Mouse (Mus musculus): ENCODE measurements at regions not wholly inside any gene's neighbourhood (a gene's known extent, or its start where the extent isn't known, plus 50 kb on each side); places are given as distances from the start of the nearest gene placed in this dataset.

DNA sequence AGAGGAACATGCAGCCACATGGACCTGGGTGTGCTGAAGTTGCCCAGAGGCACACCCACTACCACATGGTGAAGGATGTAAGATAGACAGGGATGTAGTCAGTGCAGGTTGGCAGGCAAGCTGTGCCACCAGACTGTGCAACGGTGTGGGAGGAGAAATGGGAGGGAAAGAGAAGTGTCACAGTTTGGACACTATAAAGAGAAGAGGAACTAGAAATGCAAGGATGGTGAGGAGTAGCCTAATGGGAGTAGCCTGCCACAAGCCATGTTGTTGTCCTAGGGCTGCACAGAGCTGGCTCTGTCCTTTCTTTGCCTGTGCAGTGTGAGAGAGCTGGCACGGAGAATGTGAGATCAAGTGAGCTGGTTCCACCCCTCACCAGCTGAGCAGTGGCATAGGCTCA lies 185.3 kb upstream of the Gjb5 start:
- Histone ChIP-seq H3K4me3 (replicated peaks) (no peak overlapping the region), H3K27me3 (no peaks in the 10 kb centered on the region), H3K4me1 (no peaks in the 10 kb centered on the region), H3K36me3 (no peaks in the 10 kb centered on the region), H3K27ac (no peak overlapping the region), H3K9ac (no peak overlapping the region), H3K9me3 (replicated peaks) (no peaks in the 10 kb centered on the region), H3K4me2 (no peak overlapping the region)
- WGBS = 84% methylated on average over 2 of the region's 2 CpGs
- ATAC-seq (replicated peaks; ENCODE audit: low FRiP score) = no peak

DNA sequence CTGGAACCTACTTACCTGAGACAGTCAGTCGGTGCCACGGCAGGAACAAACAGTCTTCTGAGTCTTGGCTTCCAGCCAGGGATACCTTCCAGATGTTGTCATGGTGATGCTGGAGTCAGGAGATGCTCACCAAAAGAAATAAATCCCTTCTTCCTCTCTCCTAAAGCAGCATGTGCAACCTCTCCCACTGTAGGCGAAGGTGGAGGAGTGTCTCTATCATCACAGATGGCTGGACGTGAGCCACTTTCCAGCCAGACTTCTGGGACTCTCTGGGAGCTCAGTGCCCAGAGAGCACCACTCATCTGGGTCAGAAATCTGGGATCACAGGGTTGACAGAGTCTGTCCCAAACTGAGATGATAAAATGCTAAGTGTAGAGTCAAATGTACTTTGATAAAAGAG lies 184.8 kb upstream of the Gjb5 start:
- H3K4me2 ChIP-seq = no peak overlapping the region
- H3K36me3 ChIP-seq = no peaks in the 10 kb centered on the region
- no peaks in the 10 kb centered on the region for H3K4me1 ChIP-seq
- no peaks in the 10 kb centered on the region for H3K9me3 ChIP-seq (replicated peaks)
- no peak overlapping the region for H3K4me3 ChIP-seq (replicated peaks)
- H3K27ac ChIP-seq = no peak overlapping the region
- no peak overlapping the region for H3K9ac ChIP-seq
- H3K27me3 ChIP-seq = no peaks in the 10 kb centered on the region
- WGBS = 59% methylated on average over 4 of the region's 4 CpGs
- ATAC-seq (replicated peaks; ENCODE audit: low FRiP score) = no peak

DNA sequence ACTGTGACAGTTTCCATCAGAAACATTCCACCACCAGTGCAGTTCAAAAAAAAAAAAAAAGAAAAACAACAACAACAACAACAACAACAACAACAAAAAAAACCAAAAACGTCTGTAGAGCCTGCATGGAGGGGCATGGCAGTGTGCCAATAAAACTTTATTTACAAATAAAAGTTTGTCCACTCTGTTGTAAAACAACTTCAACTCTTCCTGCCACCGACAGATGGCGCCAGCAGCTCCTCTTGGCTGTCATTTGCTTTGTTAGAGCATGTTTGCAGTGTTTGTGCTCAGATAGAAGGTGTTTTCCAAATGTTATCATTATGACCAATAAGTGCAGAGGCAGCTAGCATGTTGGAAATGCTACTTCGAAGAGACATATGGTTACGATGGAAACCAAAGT lies 179.0 kb upstream of the Gjb5 start:
- no peak overlapping the region for H3K4me3 ChIP-seq (replicated peaks)
- no peak overlapping the region for H3K27ac ChIP-seq
- no peaks in the 10 kb centered on the region for H3K4me1 ChIP-seq
- ATAC-seq (replicated peaks; ENCODE audit: low FRiP score) = no peak
- no peaks in the 10 kb centered on the region for H3K9me3 ChIP-seq (replicated peaks)
- no peak overlapping the region for H3K4me2 ChIP-seq
- WGBS = 53% methylated on average over 5 of the region's 5 CpGs
- no peaks in the 10 kb centered on the region for H3K36me3 ChIP-seq
- no peak overlapping the region for H3K9ac ChIP-seq
- no peaks in the 10 kb centered on the region for H3K27me3 ChIP-seq

DNA sequence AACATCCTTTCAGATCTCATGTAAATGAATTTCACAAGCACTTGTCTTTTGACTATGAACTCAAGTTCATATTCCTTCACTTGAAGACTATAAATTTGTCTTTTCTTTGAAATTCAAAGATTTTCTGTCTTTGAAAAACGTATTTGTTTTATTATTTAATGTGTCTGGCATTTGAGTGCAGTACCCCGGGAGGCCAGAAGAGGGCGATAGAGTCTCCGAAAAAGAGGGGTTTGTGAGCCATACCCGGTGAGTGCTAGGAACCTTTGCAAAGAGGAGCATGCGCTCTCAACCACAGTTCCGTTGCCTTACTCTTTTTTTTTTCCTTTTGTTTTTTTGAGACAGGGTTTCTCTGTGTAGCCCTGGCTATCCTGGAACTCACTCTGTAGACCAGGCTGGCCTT lies 177.6 kb upstream of the Gjb5 start:
- H3K4me3 ChIP-seq (replicated peaks) = no peak overlapping the region
- no peaks in the 10 kb centered on the region for H3K9me3 ChIP-seq (replicated peaks)
- no peak overlapping the region for H3K27ac ChIP-seq
- no peaks in the 10 kb centered on the region for H3K36me3 ChIP-seq
- no peaks in the 10 kb centered on the region for H3K4me1 ChIP-seq
- no peak overlapping the region for H3K4me2 ChIP-seq
- H3K9ac ChIP-seq = no peak overlapping the region
- 82% methylated on average over 7 of the region's 7 CpGs for WGBS
- no peaks in the 10 kb centered on the region for H3K27me3 ChIP-seq
- no peak for ATAC-seq (replicated peaks; ENCODE audit: low FRiP score)

DNA sequence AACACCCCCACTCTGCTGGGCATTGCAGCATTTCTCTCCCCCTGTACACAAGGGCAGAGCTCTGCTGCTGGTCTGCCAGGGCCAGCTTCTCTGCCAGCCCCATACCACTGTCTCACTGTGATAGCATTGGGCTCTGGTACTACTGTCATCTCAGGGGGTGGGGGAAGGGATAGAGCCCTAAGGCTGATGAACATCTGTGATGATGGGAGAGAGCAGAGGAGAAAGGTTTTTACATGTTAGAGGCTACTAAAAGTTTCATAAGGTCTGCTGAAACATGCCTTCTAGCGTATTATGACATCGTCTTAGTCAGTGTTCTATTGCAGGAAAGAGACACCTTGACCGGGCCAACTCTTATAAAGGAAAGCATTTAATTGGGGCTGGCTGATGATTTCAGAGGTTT lies 176.4 kb upstream of the Gjb5 start:
- no peak overlapping the region for H3K4me2 ChIP-seq
- no peaks in the 10 kb centered on the region for H3K27me3 ChIP-seq
- no peak overlapping the region for H3K27ac ChIP-seq
- H3K9me3 ChIP-seq (replicated peaks) = no peaks in the 10 kb centered on the region
- 92% methylated on average over 3 of the region's 3 CpGs for WGBS
- no peak overlapping the region for H3K4me3 ChIP-seq (replicated peaks)
- H3K9ac ChIP-seq = no peak overlapping the region
- ATAC-seq (replicated peaks; ENCODE audit: low FRiP score) = no peak
- no peaks in the 10 kb centered on the region for H3K4me1 ChIP-seq
- no peaks in the 10 kb centered on the region for H3K36me3 ChIP-seq

DNA sequence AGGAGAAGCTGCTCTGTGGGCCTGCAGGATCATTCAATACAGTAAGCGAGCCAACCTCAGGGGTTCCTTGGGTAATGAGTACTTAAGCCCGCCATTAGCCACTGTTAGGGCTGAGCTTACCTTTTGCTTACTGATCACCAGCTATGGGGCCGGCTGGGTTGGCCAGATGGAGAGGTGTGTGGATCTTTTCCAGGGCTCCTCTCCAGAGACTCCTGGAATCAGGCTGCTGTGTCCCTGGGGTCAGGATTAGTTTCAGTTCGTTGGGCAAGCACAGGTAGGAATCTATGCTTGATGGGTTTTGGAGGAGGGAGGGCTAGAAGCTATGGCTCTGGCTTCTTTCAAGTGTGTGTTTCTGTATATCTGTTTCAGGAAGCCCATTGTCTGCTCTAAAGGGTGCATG lies 175.7 kb upstream of the Gjb5 start:
- no peak for ATAC-seq (replicated peaks; ENCODE audit: low FRiP score)

DNA sequence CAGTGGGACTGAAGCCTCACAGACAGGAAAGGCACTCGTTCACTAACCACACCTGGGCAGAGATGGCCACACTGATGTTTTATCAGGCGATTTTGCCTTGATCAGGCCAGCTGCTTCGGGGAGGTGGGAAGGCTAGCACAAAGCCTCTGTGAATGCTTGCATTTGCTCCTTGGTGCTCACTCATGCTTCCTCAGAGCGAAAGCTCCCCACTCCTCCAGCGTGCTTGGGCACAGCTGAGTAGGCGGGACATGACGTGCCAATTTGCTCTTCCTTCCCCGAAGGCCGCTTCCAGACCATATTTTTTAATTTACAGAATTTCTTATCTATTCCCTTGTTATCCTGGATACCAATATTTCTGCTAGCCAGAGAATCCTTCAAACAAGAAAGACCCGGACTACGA lies 172.8 kb upstream of the Gjb5 start:
- Histone ChIP-seq H3K27ac (no peak overlapping the region), H3K36me3 (no peaks in the 10 kb centered on the region), H3K9ac (no peak overlapping the region), H3K4me1 (peaks cover 10% of the 10 kb centered on the region; the same call in 1 of the 2 replicates), H3K4me2 (no peak overlapping the region), H3K27me3 (no peaks in the 10 kb centered on the region), H3K9me3 (replicated peaks) (no peaks in the 10 kb centered on the region), H3K4me3 (replicated peaks) (no peak overlapping the region)
- ATAC-seq (replicated peaks; ENCODE audit: low FRiP score) = no peak
- WGBS = 85% methylated on average over 11 of the region's 11 CpGs

More for the DNA sequence above, 175.7 kb upstream of the Gjb5 start:
- Histone ChIP-seq H3K4me3 (replicated peaks) (no peak overlapping the region), H3K9ac (no peak overlapping the region), H3K4me2 (no peak overlapping the region), H3K27ac (no peak overlapping the region), H3K27me3 (no peaks in the 10 kb centered on the region), H3K4me1 (no peaks in the 10 kb centered on the region), H3K36me3 (no peaks in the 10 kb centered on the region), H3K9me3 (replicated peaks) (no peaks in the 10 kb centered on the region)
- 58% methylated on average over 4 of the region's 4 CpGs for WGBS

DNA sequence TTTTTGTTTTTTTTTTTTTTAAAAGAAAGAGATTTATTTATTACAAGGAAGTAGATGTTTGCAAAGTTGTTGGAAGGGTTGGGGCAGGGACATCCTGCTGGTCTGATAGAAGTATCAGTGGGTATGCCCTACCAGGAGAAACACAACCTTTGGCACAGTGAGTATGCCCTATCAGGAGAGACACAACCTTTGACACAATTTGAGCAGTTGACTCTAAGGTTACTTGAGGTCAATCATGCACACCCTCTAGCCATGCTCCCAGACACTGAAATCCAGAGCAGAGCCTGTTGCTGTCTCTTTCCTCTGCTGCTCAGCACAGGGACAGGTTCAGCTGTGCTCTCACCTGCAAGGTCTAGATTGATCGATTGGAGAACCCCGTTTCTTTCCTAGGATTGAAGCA lies 164.2 kb upstream of the Gjb5 start:
- H3K36me3 ChIP-seq = no peaks in the 10 kb centered on the region
- H3K4me2 ChIP-seq = no peak overlapping the region
- no peak for ATAC-seq (replicated peaks; ENCODE audit: low FRiP score)
- peaks cover 10% of the 10 kb centered on the region; the same call in 1 of the 2 replicates for H3K4me1 ChIP-seq
- no peak overlapping the region for H3K9ac ChIP-seq
- no peak overlapping the region for H3K27ac ChIP-seq
- no peaks in the 10 kb centered on the region for H3K9me3 ChIP-seq (replicated peaks)
- WGBS = 86% methylated on average over 2 of the region's 2 CpGs
- H3K27me3 ChIP-seq = no peaks in the 10 kb centered on the region
- H3K4me3 ChIP-seq (replicated peaks) = no peak overlapping the region

DNA sequence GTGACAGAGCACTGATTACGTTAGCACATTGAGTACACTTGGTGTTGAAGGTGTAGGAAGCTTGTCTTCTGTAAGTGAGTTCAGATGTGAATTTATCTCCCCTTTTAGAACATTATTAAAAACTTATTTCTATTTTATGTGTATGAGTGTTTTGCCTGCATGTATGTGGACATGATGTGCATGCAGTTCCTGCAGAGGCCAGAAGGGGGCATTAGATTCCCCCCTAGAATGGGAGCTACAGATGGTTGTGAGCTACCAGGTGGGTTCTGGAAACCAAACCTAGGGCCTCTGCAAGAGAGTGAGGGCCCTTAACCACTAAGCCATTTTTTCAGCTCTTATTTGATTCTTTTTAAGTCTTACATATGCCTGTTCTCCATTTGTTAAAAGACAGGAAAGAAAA lies 160.0 kb upstream of the Gjb5 start:
- Histone ChIP-seq H3K4me3 (replicated peaks) (no peak overlapping the region), H3K27ac (no peak overlapping the region), H3K4me1 (no peaks in the 10 kb centered on the region), H3K9me3 (replicated peaks) (no peaks in the 10 kb centered on the region), H3K27me3 (no peaks in the 10 kb centered on the region), H3K4me2 (no peak overlapping the region), H3K9ac (no peak overlapping the region), H3K36me3 (no peaks in the 10 kb centered on the region)
- ATAC-seq (replicated peaks; ENCODE audit: low FRiP score) = no peak
- 95% methylated on average over 1 of the region's 1 CpGs for WGBS

DNA sequence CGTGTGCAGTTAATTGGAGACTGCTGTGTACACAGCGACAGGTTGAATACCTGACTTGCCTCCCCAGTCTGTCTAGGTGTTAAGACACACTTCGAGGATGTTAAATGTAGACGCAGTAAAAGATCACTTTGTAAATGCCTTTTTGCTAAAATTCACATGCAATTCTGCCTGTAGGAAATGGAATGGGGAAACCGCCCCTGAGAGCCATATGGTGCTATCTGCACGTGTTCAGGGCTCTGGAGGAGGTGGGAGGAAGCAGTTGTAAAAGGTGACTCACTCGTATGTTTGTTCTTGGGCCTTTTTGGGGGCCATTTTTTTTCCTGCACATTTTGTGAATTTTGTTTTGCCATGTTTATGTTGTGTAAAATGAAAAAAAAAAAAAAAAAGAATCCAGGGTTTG lies 159.6 kb upstream of the Gjb5 start:
- 66% methylated on average over 7 of the region's 7 CpGs for WGBS
- no peaks in the 10 kb centered on the region for H3K36me3 ChIP-seq
- no peak overlapping the region for H3K27ac ChIP-seq
- no peaks in the 10 kb centered on the region for H3K27me3 ChIP-seq
- no peaks in the 10 kb centered on the region for H3K9me3 ChIP-seq (replicated peaks)
- H3K4me2 ChIP-seq = no peak overlapping the region
- H3K9ac ChIP-seq = no peak overlapping the region
- H3K4me1 ChIP-seq = no peaks in the 10 kb centered on the region
- no peak overlapping the region for H3K4me3 ChIP-seq (replicated peaks)
- no peak for ATAC-seq (replicated peaks; ENCODE audit: low FRiP score)

DNA sequence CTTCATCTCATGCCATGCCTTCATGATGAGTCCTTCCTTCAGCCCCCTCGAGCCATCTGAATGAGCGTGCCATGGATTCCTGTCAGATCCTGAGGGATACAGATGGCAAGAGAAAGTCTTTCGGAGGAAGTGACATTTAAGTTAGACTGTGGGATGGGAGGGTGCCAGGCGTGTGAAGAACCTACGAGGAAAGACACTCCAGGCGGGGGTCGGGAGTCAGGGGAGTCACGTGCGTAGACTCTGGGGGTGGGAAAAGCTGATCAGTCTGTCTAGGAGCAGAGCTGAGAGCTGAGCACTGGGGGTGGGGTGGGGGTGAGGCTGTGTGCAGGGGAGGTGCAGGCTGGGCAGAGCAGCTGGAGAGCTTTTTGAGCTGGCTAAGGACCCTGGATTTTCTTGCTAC lies 152.0 kb upstream of the Gjb5 start:
- H3K27me3 ChIP-seq = no peaks in the 10 kb centered on the region
- H3K9me3 ChIP-seq (replicated peaks) = no peaks in the 10 kb centered on the region
- ATAC-seq (replicated peaks; ENCODE audit: low FRiP score) = no peak
- H3K4me1 ChIP-seq = no peaks in the 10 kb centered on the region
- no peak overlapping the region for H3K4me2 ChIP-seq
- no peak overlapping the region for H3K27ac ChIP-seq
- H3K9ac ChIP-seq = no peak overlapping the region
- WGBS = 74% methylated on average over 9 of the region's 9 CpGs
- H3K4me3 ChIP-seq (replicated peaks) = no peak overlapping the region
- H3K36me3 ChIP-seq = no peaks in the 10 kb centered on the region

DNA sequence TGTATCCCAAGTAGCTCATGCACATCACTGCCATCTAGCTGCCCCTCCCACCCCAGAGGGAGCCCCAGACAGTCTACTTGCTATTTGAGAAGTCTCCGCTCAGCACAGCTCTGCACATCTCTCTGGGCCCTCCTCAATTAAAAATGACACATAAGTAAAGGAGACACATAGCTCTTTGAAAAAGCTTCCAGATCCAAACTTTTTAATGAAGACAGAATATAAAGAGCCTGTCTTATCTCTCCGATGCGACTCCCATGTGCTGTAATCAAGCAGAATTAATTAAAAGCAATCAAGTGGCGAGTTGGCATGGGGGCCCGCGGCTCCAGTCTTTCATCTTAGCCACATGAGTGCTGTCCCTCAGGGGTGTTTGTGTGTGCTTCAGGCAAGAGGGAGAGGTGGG lies 144.6 kb upstream of the Gjb5 start:
- no peak overlapping the region for H3K9ac ChIP-seq
- no peaks in the 10 kb centered on the region for H3K36me3 ChIP-seq
- ATAC-seq (replicated peaks; ENCODE audit: low FRiP score) = no peak
- H3K27ac ChIP-seq = no peak overlapping the region
- WGBS = 76% methylated on average over 6 of the region's 6 CpGs
- H3K4me1 ChIP-seq = no peaks in the 10 kb centered on the region
- no peak overlapping the region for H3K4me2 ChIP-seq
- H3K4me3 ChIP-seq (replicated peaks) = no peak overlapping the region
- H3K27me3 ChIP-seq = no peaks in the 10 kb centered on the region
- H3K9me3 ChIP-seq (replicated peaks) = no peaks in the 10 kb centered on the region

DNA sequence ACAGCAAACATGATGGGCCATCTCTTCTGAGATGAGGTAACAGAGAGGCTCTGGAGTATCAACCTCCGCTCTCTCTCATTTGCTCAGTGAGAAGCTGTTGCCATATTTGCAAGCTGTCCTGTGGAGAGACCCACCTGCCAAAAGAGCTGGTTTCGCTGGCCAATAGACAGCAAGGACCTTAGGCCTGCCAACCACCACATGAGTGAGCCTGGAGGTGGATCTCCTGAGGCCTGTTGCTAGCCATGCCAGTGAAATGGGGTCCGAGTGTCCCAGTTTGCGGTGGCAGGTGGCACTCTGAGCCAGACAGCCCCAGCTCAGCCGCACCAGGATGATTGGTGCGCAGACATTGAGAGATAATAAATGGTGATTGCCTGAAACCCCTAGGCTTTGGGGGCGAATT lies 143.9 kb upstream of the Gjb5 start:
- WGBS = 90% methylated on average over 7 of the region's 7 CpGs
- no peak overlapping the region for H3K9ac ChIP-seq
- no peak overlapping the region for H3K27ac ChIP-seq
- H3K4me2 ChIP-seq = no peak overlapping the region
- H3K36me3 ChIP-seq = no peaks in the 10 kb centered on the region
- no peaks in the 10 kb centered on the region for H3K4me1 ChIP-seq
- H3K4me3 ChIP-seq (replicated peaks) = no peak overlapping the region
- no peaks in the 10 kb centered on the region for H3K9me3 ChIP-seq (replicated peaks)
- no peaks in the 10 kb centered on the region for H3K27me3 ChIP-seq
- no peak for ATAC-seq (replicated peaks; ENCODE audit: low FRiP score)
